Mouse (Mus musculus) liver, embryonic 14.5 days (tissue): ENCODE results near the gene Git1.

Experiments
- CTCF ChIP-seq: IDR thresholded peaks from 2 replicates; pipeline ENCODE4 v1.5.1; 2016; ENCODE audit warnings: antibody characterized with exemption, low read depth, control low read depth
- EP300 ChIP-seq: IDR thresholded peaks from 2 replicates; pipeline ENCODE4 v1.6.1; 2016; ENCODE audit warnings: antibody characterized with exemption, low read depth

DNA sequence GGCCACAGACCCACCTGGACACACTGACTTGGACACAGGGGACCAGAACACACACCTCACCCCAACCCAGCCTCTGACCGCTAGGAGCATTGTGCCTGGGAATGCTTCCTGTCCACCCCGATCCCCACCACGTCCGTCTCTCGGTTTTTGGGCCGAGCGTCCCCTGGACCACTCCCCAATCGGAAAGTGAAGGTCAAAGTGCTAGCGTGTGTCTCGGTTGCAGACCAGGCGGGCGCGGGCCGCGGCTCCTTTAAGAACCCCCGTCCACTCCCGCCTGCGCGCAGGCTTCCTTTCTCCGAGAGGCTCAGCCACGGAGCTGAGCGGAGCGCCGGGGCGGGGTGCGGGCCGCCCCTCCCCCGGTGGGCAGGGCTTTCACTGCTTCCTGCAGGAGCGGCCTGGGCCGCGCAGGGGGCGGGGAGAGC lies 440 bp upstream of the Git1 start:
- TF ChIP-seq CTCF (peak; percentile 45), EP300 (no peak)
